Mouse (Mus musculus) heart, postnatal 0 days (tissue): ENCODE results near the gene Gm5294.

Source experiments
- CTCF ChIP-seq: IDR thresholded peaks from 2 replicates; pipeline ENCODE4 v1.5.1; 2016; ENCODE audit warnings: antibody characterized with exemption, control low read depth, low read depth
- EP300 ChIP-seq: IDR thresholded peaks from 2 replicates; pipeline ENCODE4 v1.6.1; 2016; ENCODE audit warnings: antibody characterized with exemption, low read depth

- TF ChIP-seq CTCF, result no peak
- TF ChIP-seq EP300, result no peak
Measured at GRCm38 (mm10) chr5:138783181-138783580, 36.7 kb upstream of the Gm5294 start.
